Mouse (Mus musculus): ENCODE data around the gene Gnao1. TPM values are rescaled to one million over a fixed set of nuclear protein-coding genes. Genes with fewer than 3 reads are reported as not detected.

Gnao1 gene
- total RNA-seq, 2 experiments from 2014 or later, result 28.9 to 29.2 TPM

- DNase-seq, result no peak
Measured at GRCm38 (mm10) chr8:93946397-93946796, 136.6 kb downstream of the Gnao1 start.

GRCm38 (mm10) chr8:93950133-93950532, 140.4 kb downstream of the Gnao1 start:
- DNase-seq, result no peak

DNA sequence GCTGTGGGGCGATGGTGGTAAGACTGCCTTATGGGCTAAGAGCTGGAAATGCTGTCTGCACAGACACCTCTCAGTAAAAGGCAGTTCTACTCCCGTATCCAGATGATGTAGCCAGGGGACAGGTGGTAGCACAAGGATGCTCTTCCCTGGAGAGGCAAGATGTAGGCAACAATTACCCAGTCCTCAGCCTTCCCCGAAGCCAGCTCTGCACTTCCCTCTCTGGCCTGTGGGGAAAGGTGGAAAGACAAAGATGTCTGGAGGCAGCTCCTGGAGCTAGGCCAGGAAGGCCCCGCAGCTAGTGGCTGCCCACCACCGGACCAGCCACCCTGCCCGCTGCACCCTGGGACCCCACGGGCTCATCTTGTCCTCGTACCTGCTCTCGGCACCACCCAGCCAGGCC, 142.7 kb downstream of the Gnao1 start:
- DNase-seq, result no peak

- DNase-seq, result peak; percentile 23
Measured at GRCm38 (mm10) chr8:93958402-93958801, 148.6 kb downstream of the Gnao1 start.

- no peak for DNase-seq
Measured at GRCm38 (mm10) chr8:93960909-93961308, 151.1 kb downstream of the Gnao1 start.

GRCm38 (mm10) chr8:93968293-93968692, 158.5 kb downstream of the Gnao1 start:
- no peak for DNase-seq

- no peak for DNase-seq
Measured at GRCm38 (mm10) chr8:93969626-93970340, 160.0 kb downstream of the Gnao1 start.

- DNase-seq, result no peak
Measured at GRCm38 (mm10) chr8:93971451-93971850, 161.7 kb downstream of the Gnao1 start.

DNA sequence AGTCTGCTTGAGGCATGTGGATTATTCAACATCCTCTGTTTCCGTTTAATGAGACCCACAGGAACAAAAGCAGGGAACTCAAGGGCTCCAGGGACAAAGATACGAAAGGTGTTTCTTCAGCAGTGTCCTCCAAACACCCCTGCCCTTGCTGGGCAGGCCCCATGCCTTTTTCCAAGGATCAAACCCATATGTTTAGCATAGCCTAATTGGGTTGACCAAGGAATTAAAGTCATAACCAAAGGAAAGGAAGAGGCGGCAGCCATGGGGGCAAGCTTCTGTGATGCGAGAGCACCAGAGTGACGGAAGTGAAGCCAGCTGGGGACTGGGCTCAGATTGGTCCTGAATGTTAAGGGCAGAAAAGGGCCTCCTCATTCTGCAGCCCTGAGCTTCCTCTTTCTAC, 162.4 kb downstream of the Gnao1 start:
- DNase-seq, result no peak

GRCm38 (mm10) chr8:93972971-93973734, 163.4 kb downstream of the Gnao1 start:
- DNase-seq, result no peak

- no peak for DNase-seq
Measured at GRCm38 (mm10) chr8:93973831-93974375, 164.1 kb downstream of the Gnao1 start.

- no peak for DNase-seq
Measured at GRCm38 (mm10) chr8:93974602-93975186, 164.9 kb downstream of the Gnao1 start.

- DNase-seq, result no peak
Measured at GRCm38 (mm10) chr8:93975358-93975757, 165.6 kb downstream of the Gnao1 start.

- DNase-seq, result peak; percentile 42
Measured at GRCm38 (mm10) chr8:93976446-93977211, 166.9 kb downstream of the Gnao1 start.

DNA sequence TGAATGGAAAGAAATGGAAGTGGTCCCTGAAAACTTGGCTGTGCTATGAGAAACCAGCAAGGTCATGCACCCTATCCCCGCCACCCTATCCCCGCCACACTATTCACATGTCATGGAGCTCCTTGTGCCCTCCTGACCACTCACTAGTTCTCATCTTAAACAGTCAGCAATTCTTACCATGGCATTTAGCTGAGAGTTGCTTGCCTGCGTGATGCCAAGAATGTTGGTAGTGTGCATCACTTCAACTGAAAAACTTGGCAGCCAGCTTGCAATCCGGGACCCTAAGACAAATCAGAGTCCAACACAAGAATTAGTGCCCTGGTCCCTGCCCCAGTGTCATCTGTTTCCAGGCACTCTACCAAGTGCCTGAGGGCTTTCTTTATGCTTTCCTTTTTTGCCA, 170.4 kb downstream of the Gnao1 start:
- DNase-seq, result no peak

DNA sequence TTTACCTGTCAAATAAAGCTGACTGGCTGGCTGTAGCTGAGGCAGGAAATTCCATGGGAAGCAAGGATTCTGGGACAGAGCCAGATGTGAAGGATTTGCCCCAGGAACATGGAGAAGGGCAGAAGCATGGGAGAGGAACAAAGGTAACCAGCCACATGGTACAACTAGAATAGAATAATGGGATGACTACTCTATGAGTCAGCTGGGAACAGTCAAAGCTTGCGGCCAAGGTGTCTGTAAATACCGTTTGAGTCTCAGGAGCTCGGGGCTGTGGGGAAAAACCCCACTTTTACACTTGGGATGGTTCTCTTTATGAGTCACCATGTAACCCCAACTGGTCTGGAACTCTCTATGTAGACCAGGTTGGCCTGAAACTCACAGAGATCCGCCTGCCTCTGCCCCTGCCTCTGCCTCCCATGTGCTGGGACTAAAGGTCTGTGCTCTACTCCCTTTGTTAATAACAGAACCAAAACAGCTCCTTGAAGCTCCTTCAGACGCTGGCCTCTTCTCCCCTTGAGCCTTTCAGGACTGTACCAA, 172.0 kb downstream of the Gnao1 start:
- DNase-seq, result no peak

GRCm38 (mm10) chr8:93983827-93984226, 174.1 kb downstream of the Gnao1 start:
- no peak for DNase-seq

- DNase-seq, result no peak
Measured at GRCm38 (mm10) chr8:93984731-93985130, 175.0 kb downstream of the Gnao1 start.

GRCm38 (mm10) chr8:93989739-93990138, 180.0 kb downstream of the Gnao1 start:
- DNase-seq, result no peak

- DNase-seq, result no peak
Measured at GRCm38 (mm10) chr8:93998961-93999360, 189.2 kb downstream of the Gnao1 start.

GRCm38 (mm10) chr8:94004139-94004538, 194.4 kb downstream of the Gnao1 start:
- DNase-seq, result no peak

DNA sequence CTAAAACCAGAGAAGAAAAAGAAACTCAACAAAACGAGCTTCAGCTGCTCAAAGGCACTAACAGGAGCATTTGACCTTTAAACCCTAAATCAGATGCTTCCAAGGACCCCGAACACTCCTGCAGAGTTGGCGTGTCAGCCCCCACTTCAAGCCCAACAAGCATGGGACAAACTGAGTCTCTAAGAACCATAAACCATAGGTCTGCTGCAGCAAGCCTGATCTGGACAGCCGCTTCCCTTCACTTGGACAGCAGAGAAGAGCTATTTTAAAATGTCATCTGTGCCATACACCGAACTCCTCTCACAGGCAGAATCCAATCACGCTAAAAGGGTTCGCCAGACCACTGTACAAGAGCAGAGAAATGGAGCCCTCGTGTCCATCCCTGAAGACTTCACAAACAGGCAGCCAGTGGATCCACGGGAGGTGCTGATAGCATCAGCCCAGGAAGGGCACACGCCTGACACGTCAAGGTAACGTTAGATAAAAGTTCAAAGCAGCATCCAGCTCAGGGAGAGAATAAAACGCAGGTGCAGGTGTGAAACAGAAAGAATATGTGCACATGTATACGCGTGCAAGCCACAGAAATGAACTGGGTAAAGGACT, 199.6 kb downstream of the Gnao1 start:
- DNase-seq, result no peak

Measured in heart, postnatal 4 days (tissue).